Mouse (Mus musculus) stomach, embryonic 16.5 days (tissue): Measurements from ENCODE around the gene Khdc3. TPM values are rescaled to one million over a fixed set of nuclear protein-coding genes. Genes with fewer than 3 reads are reported as not detected.

Source experiments
- polyA plus RNA-seq: library from polyadenylated mRNA; unstranded; fragments of >200 nt; fragmentation: Nextera tagmentation; extraction: Ambion mirVana; gene quantifications from 2 replicates; pipeline ENCODE4 v1.2.1, GENCODE M21; 2015

Khdc3 gene
- polyA plus RNA-seq, 1 experiment from 2014 or later: 0.10 TPM

Other genes starting within 250 kb of the Khdc3 start
- 2.5 and 2.8 TPM in 2 replicates for gene Pygo1, start 176.2 kb upstream of the Khdc3 start, polyA plus RNA-seq
- gene Dyx1c1, start 143.1 kb upstream of the Khdc3 start, polyA plus RNA-seq: 0.77 and 0.81 TPM in 2 replicates
- not detected in 2 replicates for gene Gm44503, start 143.0 kb upstream of the Khdc3 start, polyA plus RNA-seq
- 11.2 and 11.7 TPM in 2 replicates for gene Ccpg1os, start 116.5 kb upstream of the Khdc3 start, polyA plus RNA-seq
- 36.8 and 38.6 TPM in 2 replicates for gene Ccpg1, start 116.4 kb upstream of the Khdc3 start, polyA plus RNA-seq
- gene Pigb, start 61.5 kb upstream of the Khdc3 start, polyA plus RNA-seq: 15.6 and 18.7 TPM in 2 replicates
- 23.3 and 27.7 TPM in 2 replicates for gene Rab27a, start 57.0 kb upstream of the Khdc3 start, polyA plus RNA-seq
- gene Gm20509, start 634 bp downstream of the Khdc3 start, polyA plus RNA-seq: not detected in 2 replicates
- 85.1 and 90.5 TPM in 2 replicates for gene Rsl24d1, start 11.6 kb downstream of the Khdc3 start, polyA plus RNA-seq